Mouse (Mus musculus) bone marrow, adult 2 months (tissue): Measurements from ENCODE around the gene Dennd1c.

Source experiments
- CTCF ChIP-seq: fragments of 200-500 bp; IDR thresholded peaks from 2 replicates; pipeline ENCODE4 v1.5.1; 2011; ENCODE audit warnings: low read length, control low read depth; ENCODE audit not compliant: control insufficient read depth, insufficient read depth
- POLR2A ChIP-seq: fragments of 200-500 bp; IDR thresholded peaks from 2 replicates; pipeline ENCODE4 v1.6.1; 2011; ENCODE audit warnings: low read depth, mild to moderate bottlenecking, control low read depth, low read length, borderline replicate concordance; ENCODE audit not compliant: control insufficient read depth

DNA sequence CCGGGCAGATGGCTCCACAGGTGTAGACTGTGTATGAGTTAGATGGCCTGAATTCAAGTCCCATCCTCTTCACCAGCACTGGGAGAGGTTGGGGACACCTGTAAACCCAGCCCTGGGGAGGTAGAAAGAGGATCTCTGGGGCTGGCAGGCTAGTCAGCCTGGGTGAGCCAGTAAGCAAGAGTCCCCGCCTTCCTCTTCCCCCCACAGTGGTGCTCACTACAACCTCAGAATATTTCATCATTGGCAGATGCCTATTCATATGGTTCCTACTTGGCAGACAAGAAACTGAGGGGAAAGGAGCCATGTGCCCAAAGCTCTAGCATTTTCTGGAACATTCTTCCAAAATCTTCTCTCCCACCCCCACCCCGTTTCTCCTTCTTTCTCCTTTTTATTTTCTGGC, 29.5 kb downstream of the Dennd1c start:
- TF ChIP-seq CTCF (no peak), POLR2A (no peak)
